Mouse (Mus musculus) kidney, adult 2 months (tissue): ENCODE measurements around the gene Maml3. TPM values are rescaled to one million over a fixed set of nuclear protein-coding genes. Genes with fewer than 3 reads are reported as not detected.
A peak's percentile ranks its signal among the peaks of the same experiment; 100 is the strongest.

ENCODE experiments used
- DNase-seq: peaks from one replicate; pipeline ENCODE4 v3.0.0; 2021
- H3K27ac ChIP-seq: fragments of 200-500 bp; 2 replicates; pipeline ENCODE4 v1.5.1; 2012; ENCODE audit warnings: low read depth, low read length, control low read depth, inconsistent platforms; ENCODE audit not compliant: insufficient read depth
- H3K27me3 ChIP-seq: fragments of 200-500 bp; replicated peaks from 2 replicates; pipeline ENCODE4 v1.6.1; 2012; ENCODE audit warnings: mild to moderate bottlenecking, moderate library complexity, low read length, inconsistent platforms; ENCODE audit not compliant: control insufficient read depth, insufficient read depth
- H3K36me3 ChIP-seq: fragments of 200-500 bp; 2 replicates; pipeline ENCODE4 v1.6.1; 2012; ENCODE audit warnings: mild to moderate bottlenecking, moderate library complexity, low read length, inconsistent platforms; ENCODE audit not compliant: control insufficient read depth, insufficient read depth
- H3K4me1 ChIP-seq: fragments of 200-500 bp; 2 replicates; pipeline ENCODE4 v1.6.1; 2011; ENCODE audit warnings: low read length; ENCODE audit not compliant: control insufficient read depth, insufficient read depth
- H3K4me3 ChIP-seq: fragments of 200-500 bp; 2 replicates; pipeline ENCODE4 v1.5.1; 2011; ENCODE audit warnings: mild to moderate bottlenecking, low read depth, low read length, control low read depth; ENCODE audit not compliant: insufficient read depth
- CTCF ChIP-seq: fragments of 200-500 bp; conservative IDR thresholded peaks from 2 replicates; pipeline ENCODE4 v1.5.1; 2011; ENCODE audit warnings: low read depth, mild to moderate bottlenecking, control low read depth, low read length, moderate library complexity, mixed read lengths; ENCODE audit not compliant: insufficient read depth, insufficient read length
- POLR2A ChIP-seq: fragments of 200-500 bp; IDR thresholded peaks from one replicate; pipeline ENCODE4 v1.6.1; 2011; ENCODE audit warnings: low read depth, low read length, control low read depth
- WGBS: fragments of 180-500 bp; shearing (Covaris S2); methylation state at CpG from one replicate; pipeline ENCODE4 v1.1.7; 2018; 5-methylcytosine and 5-hydroxymethylcytosine counted together
- polyA plus RNA-seq: library from polyadenylated mRNA; depleted of rRNA; stranded (reverse); fragments of >200 nt; gene quantifications from 2 replicates; pipeline ENCODE4 v1.2.3, GENCODE M21; 2012

Maml3 gene
- polyA plus RNA-seq, 1 experiment: 3.6 TPM

DNA sequence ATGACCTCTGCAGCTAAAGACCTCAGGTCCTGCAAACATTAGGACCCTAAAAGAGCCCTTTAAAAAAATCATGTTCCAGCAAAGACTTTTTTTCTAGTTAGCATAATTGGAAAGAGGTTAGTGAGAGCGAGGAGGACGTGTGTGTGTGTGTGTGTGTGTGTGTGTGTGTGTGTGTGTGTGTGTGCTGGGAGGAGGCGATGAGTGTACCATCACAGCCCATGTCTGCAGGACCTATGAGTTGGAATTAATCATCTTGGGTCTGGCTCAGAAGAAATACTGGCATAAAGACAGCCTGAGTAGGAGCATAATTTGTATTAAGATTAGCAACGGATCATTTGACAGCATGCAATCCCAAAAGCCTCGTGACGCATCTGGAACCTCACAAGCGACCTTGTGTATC, 251.3 kb downstream of the Maml3 start:
- no peaks in the 10 kb centered on the region for H3K4me1 ChIP-seq
- no peaks in the 10 kb centered on the region for H3K27me3 ChIP-seq
- no peak for TF ChIP-seq POLR2A
- TF ChIP-seq CTCF: no peak
- WGBS: 91% methylated on average over 7 of the region's 7 CpGs
- H3K4me3 ChIP-seq: no peak overlapping the region
- no peaks in the 10 kb centered on the region for H3K36me3 ChIP-seq
- H3K27ac ChIP-seq: no peak overlapping the region
- no peak for DNase-seq

DNA sequence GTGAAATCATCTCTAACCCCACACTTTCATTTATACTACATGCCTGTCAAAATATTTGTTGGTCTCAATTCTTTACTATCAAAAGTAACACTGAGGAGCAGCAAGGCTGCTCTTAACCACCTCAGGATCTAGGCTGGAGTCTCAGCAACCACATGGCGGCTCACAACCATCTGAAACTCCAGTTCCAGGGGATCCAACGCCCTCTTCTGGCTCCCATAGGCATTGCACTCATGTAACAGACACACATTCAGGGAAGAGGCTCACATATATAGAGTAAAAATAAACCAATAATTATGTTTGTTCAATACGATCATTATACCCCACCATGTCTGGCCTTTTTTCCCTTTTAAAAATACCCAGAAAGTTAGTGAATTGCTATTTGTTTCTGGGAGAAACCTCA, 252.2 kb downstream of the Maml3 start:
- TF ChIP-seq POLR2A (no peak), CTCF (no peak)
- no peak overlapping the region for H3K27ac ChIP-seq

DNA sequence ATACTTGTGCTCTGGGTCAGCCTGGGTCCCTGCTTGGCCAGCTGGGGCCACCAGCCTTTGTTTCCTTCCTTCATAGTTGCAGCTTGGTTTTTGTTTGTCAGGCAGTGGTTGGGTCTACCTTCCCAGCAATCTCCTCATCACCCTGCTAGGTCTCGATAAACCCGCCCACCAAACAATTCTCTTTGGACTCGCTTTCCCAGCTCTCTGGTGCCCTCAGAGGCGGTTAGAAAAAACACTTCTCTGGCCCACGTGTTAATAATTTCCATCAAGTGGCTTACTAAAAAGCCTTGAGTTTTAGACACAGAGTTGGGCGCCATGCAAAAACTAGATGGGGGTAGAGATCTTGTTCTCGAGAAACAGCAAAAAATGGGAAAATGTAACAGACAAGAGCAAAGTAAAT, 253.3 kb downstream of the Maml3 start:
- TF ChIP-seq POLR2A (no peak), CTCF (no peak)
- Histone ChIP-seq H3K27ac (no peak overlapping the region), H3K4me1 (no peaks in the 10 kb centered on the region), H3K27me3 (no peaks in the 10 kb centered on the region), H3K36me3 (no peaks in the 10 kb centered on the region), H3K4me3 (no peak overlapping the region)
- DNase-seq: no peak
- 72% methylated on average over 7 of the region's 7 CpGs for WGBS

More for the DNA sequence above, 252.2 kb downstream of the Maml3 start:
- Histone ChIP-seq H3K36me3 (no peaks in the 10 kb centered on the region), H3K4me3 (no peak overlapping the region), H3K4me1 (no peaks in the 10 kb centered on the region), H3K27me3 (no peaks in the 10 kb centered on the region)
- DNase-seq: no peak
- WGBS: 75% methylated on average over 3 of the region's 3 CpGs

DNA sequence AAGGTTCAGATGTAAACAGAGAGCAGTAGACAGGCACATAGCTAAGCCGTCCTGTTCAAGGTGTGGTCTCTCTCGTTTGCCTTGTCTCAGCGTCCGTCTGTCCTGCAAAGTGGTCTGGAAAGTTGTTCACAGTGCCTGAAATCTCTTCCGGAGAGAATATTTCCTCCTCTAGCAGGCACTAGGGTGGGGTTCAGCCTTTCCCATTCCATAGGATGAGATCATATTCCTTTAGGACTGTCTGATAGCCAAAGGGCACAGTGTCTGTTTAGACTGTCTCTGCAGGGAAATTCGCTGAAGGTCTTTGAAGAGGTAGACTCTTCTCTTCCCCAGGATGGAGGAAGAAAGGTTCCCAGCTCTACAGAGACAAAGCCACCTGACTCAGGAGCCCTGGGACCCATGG, 255.4 kb downstream of the Maml3 start:
- Histone ChIP-seq H3K27ac (no peak overlapping the region), H3K36me3 (no peaks in the 10 kb centered on the region), H3K4me1 (no peaks in the 10 kb centered on the region), H3K4me3 (no peak overlapping the region), H3K27me3 (no peaks in the 10 kb centered on the region)
- DNase-seq: no peak
- 73% methylated on average over 6 of the region's 6 CpGs for WGBS
- no peak for TF ChIP-seq POLR2A
- TF ChIP-seq CTCF: no peak

DNA sequence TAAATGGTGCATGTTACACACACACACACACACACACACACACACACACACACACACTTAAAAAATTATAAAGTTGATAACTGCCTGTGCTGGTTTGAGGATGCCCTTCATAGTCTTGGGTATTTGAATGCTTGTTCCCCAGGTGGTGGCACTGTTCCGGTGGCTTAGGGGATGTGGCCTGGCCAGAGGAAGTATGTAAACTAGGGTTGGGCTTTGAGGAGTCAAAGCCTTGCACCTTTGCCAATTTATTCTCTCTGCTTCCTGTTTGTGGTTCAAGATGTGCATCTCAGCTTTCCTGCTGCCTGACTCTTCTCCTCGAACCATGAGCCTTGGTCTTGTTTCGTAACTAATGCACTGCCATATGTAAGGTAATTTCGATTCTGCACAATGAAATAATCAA, 257.6 kb downstream of the Maml3 start:
- Histone ChIP-seq H3K27ac (no peak overlapping the region), H3K27me3 (no peaks in the 10 kb centered on the region), H3K4me1 (no peaks in the 10 kb centered on the region), H3K36me3 (no peaks in the 10 kb centered on the region), H3K4me3 (no peak overlapping the region)
- DNase-seq: no peak
- TF ChIP-seq POLR2A (no peak), CTCF (0 out of 2 replicates have a peak, but pooled peaks have one; percentile 4)
- WGBS: 88% methylated on average over 4 of the region's 4 CpGs

- H3K4me1 ChIP-seq: no peaks in the 10 kb centered on the region
- 64% methylated on average over 9 of the region's 9 CpGs for WGBS
- H3K4me3 ChIP-seq: no peak overlapping the region
These were observed 260.6 kb downstream of the Maml3 start for GRCm38 (mm10) chr3:51844255-51844654.

DNA sequence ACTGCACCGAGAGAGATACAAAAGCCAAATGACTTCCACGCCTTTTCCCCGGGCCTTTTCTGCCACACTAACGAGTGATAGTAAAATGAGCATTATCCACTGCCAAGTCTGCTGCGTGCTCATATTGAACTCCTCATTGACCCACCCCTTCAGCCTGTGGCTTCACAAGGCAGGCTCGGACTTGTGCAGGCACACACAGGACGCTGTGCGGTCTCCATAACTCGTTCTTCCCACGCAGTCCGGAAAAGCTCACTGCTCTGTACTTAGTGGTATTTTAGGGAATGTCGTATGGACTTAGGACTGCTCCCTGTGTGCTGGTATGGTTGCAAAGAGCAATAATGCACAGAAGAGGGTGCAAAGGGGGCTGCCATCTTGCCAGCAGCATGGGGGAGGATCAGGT, 262.7 kb downstream of the Maml3 start:
- no peak overlapping the region for H3K27ac ChIP-seq
- H3K4me1 ChIP-seq: no peaks in the 10 kb centered on the region
- no peak overlapping the region for H3K4me3 ChIP-seq
- 84% methylated on average over 12 of the region's 12 CpGs for WGBS
- H3K36me3 ChIP-seq: no peaks in the 10 kb centered on the region
- TF ChIP-seq POLR2A (no peak), CTCF (no peak)
- no peak for DNase-seq
- H3K27me3 ChIP-seq: no peaks in the 10 kb centered on the region

More at GRCm38 (mm10) chr3:51844255-51844654, 260.6 kb downstream of the Maml3 start:
- H3K27ac ChIP-seq: no peak overlapping the region
- H3K27me3 ChIP-seq: no peaks in the 10 kb centered on the region
- TF ChIP-seq CTCF (no peak), POLR2A (no peak)
- DNase-seq: no peak
- no peaks in the 10 kb centered on the region for H3K36me3 ChIP-seq

GRCm38 (mm10) chr3:51841598-51841997, 263.3 kb downstream of the Maml3 start:
- no peaks in the 10 kb centered on the region for H3K27me3 ChIP-seq
- TF ChIP-seq POLR2A (no peak), CTCF (no peak)
- H3K27ac ChIP-seq: no peak overlapping the region
- no peaks in the 10 kb centered on the region for H3K36me3 ChIP-seq
- 73% methylated on average over 12 of the region's 12 CpGs for WGBS
- no peak for DNase-seq
- no peak overlapping the region for H3K4me3 ChIP-seq
- no peaks in the 10 kb centered on the region for H3K4me1 ChIP-seq
